ENCODE assay signal across 24 mouse cellular contexts in genomic region chr15:79013382-79013781, GRCm38 (mm10). TPM values are rescaled to one million over a fixed set of nuclear protein-coding genes. Genes with fewer than 3 reads are reported as not detected.
DNase-seq lines count a peak whose midpoint lies in the region; ATAC-seq lines count a peak whose summit lies in the region.
"Had no signal": no experiment of that assay in that cellular context is flagged by ENCODE, and none has a peak within 500 bp of the region (broad histone marks: within the 10 kb centered on the region; RNA-seq: fewer than 3 reads in every experiment).

No protein-coding gene starts in this region.

- 62% methylated on average over 7 of the region's 7 CpGs for WGBS in forebrain, embryonic 13.5 days
- 74% methylated on average over 7 of the region's 7 CpGs for WGBS in forebrain, embryonic 12.5 days
- WGBS in neural tube, embryonic 11.5 days = 56% methylated on average over 7 of the region's 7 CpGs
- 42% methylated on average over 7 of the region's 7 CpGs for WGBS in neural tube, embryonic 15.5 days
- WGBS in hindbrain, embryonic 13.5 days = 49% methylated on average over 7 of the region's 7 CpGs

- no peak overlapping the region for H3K4me3 ChIP-seq in forebrain, embryonic 13.5 days
- no peak overlapping the region for H3K4me3 ChIP-seq in forebrain, embryonic 12.5 days (replicated peaks)
- no peak overlapping the region for H3K4me3 ChIP-seq in neural tube, embryonic 11.5 days (ENCODE audit: low read depth, low read length)
- H3K4me3 ChIP-seq in neural tube, embryonic 15.5 days (replicated peaks) = no peak overlapping the region
- no peak overlapping the region for H3K4me3 ChIP-seq in hindbrain, embryonic 13.5 days
- H3K4me3 ChIP-seq: embryonic facial prominence, embryonic 12.5 days; erythroblast, embryonic 14.5 days; heart, embryonic 15.5 days; limb, embryonic 13.5 days; liver, embryonic 13.5 days; myocyte had no signal

- H3K27ac ChIP-seq in forebrain, embryonic 13.5 days = peak overlapping the region; percentile 6; the same call in 1 of the 2 replicates
- no peak overlapping the region for H3K27ac ChIP-seq in forebrain, embryonic 12.5 days
- H3K27ac ChIP-seq in neural tube, embryonic 11.5 days (ENCODE audit: low read depth, low read length) = peak overlapping the region; percentile 20; the same call in 1 of the 2 replicates
- H3K27ac ChIP-seq in neural tube, embryonic 15.5 days (replicated peaks) = no peak overlapping the region
- H3K27ac ChIP-seq in hindbrain, embryonic 13.5 days = 0 out of 2 replicates have a peak overlapping the region, but pooled peaks have one; percentile 61
- H3K27ac ChIP-seq: embryonic facial prominence, embryonic 12.5 days; heart, embryonic 15.5 days; limb, embryonic 13.5 days; liver, embryonic 13.5 days had no signal

- no peaks in the 10 kb centered on the region for H3K9me3 ChIP-seq in forebrain, embryonic 13.5 days (replicated peaks)
- H3K9me3 ChIP-seq in forebrain, embryonic 12.5 days = no peaks in the 10 kb centered on the region
- H3K9me3 ChIP-seq in neural tube, embryonic 11.5 days (ENCODE audit: control insufficient read depth, low read length) = no peaks in the 10 kb centered on the region
- no peaks in the 10 kb centered on the region for H3K9me3 ChIP-seq in neural tube, embryonic 15.5 days (replicated peaks)
- H3K9me3 ChIP-seq in hindbrain, embryonic 13.5 days = no peaks in the 10 kb centered on the region
- H3K9me3 ChIP-seq: embryonic facial prominence, embryonic 12.5 days; heart, embryonic 15.5 days; limb, embryonic 13.5 days; liver, embryonic 13.5 days had no signal

- ATAC-seq in forebrain, embryonic 13.5 days = peak; percentile 43; the same call in 1 of the 2 replicates
- no peak for ATAC-seq in forebrain, embryonic 12.5 days (ENCODE audit: low FRiP score)
- ATAC-seq in neural tube, embryonic 11.5 days (ENCODE audit: insufficient read depth, low FRiP score, low TSS enrichment) = no peak
- ATAC-seq in neural tube, embryonic 15.5 days (ENCODE audit: low FRiP score) = no peak
- peak; percentile 36; the same call in 1 of the 2 replicates for ATAC-seq in hindbrain, embryonic 13.5 days (ENCODE audit: low FRiP score)
- no peak for ATAC-seq in megakaryocyte, adult 5-6 weeks (ENCODE audit: poor library complexity, severe bottlenecking)
- ATAC-seq: intestine, embryonic 16.5 days had no signal

- H3K36me3 ChIP-seq in forebrain, embryonic 13.5 days (ENCODE audit: poor library complexity, severe bottlenecking) = no peaks in the 10 kb centered on the region; the same call in 1 of the 2 replicates
- no peaks in the 10 kb centered on the region for H3K36me3 ChIP-seq in forebrain, embryonic 12.5 days (replicated peaks)
- H3K36me3 ChIP-seq in neural tube, embryonic 11.5 days (ENCODE audit: control insufficient read depth, insufficient read depth, low read length) = no peaks in the 10 kb centered on the region
- H3K36me3 ChIP-seq in neural tube, embryonic 15.5 days = no peaks in the 10 kb centered on the region
- H3K36me3 ChIP-seq in hindbrain, embryonic 13.5 days = no peaks in the 10 kb centered on the region
- H3K36me3 ChIP-seq: heart, embryonic 15.5 days; liver, embryonic 13.5 days had no signal

- H3K9ac ChIP-seq in forebrain, embryonic 13.5 days = no peak overlapping the region
- no peak overlapping the region for H3K9ac ChIP-seq in forebrain, embryonic 12.5 days
- no peak overlapping the region for H3K9ac ChIP-seq in neural tube, embryonic 11.5 days (ENCODE audit: low read length)
- no peak overlapping the region for H3K9ac ChIP-seq in neural tube, embryonic 15.5 days (replicated peaks)
- H3K9ac ChIP-seq in hindbrain, embryonic 13.5 days = no peak overlapping the region
- H3K9ac ChIP-seq: embryonic facial prominence, embryonic 12.5 days; heart, embryonic 15.5 days; limb, embryonic 13.5 days; liver, embryonic 13.5 days; lung, embryonic 14.5 days had no signal

- H3K4me1 ChIP-seq in forebrain, embryonic 13.5 days = peaks cover 16% of the 10 kb centered on the region
- H3K4me1 ChIP-seq in forebrain, embryonic 12.5 days = peaks cover 12% of the 10 kb centered on the region
- peaks cover 13% of the 10 kb centered on the region for H3K4me1 ChIP-seq in neural tube, embryonic 11.5 days (ENCODE audit: control insufficient read depth, insufficient read depth, low read length)
- no peaks in the 10 kb centered on the region for H3K4me1 ChIP-seq in neural tube, embryonic 15.5 days
- peaks cover 26% of the 10 kb centered on the region for H3K4me1 ChIP-seq in hindbrain, embryonic 13.5 days (replicated peaks)
- H3K4me1 ChIP-seq: embryonic facial prominence, embryonic 12.5 days; limb, embryonic 13.5 days had no signal

- DNase-seq in neural tube, embryonic 11.5 days (ENCODE audit: low spot score) = peak; percentile 29
- no peak for DNase-seq in thymus, postnatal 10 days (ENCODE audit: low spot score in 2 of 2)
- DNase-seq: adrenal gland, postnatal 36 days; cerebellum, adult 9-10 months; gastrocnemius, postnatal 10 days; kidney, postnatal 36 days; liver, embryonic 13.5 days; lung, embryonic 14.5 days; lung, postnatal 36 days; right cerebral cortex, postnatal 14 days; spleen, adult 18-20 months; thymus, postnatal 4 days had no signal

- no peaks in the 10 kb centered on the region for H3K27me3 ChIP-seq in forebrain, embryonic 13.5 days
- no peaks in the 10 kb centered on the region for H3K27me3 ChIP-seq in forebrain, embryonic 12.5 days
- no peaks in the 10 kb centered on the region for H3K27me3 ChIP-seq in neural tube, embryonic 11.5 days (ENCODE audit: control insufficient read depth, insufficient read depth, low read length)
- no peaks in the 10 kb centered on the region for H3K27me3 ChIP-seq in neural tube, embryonic 15.5 days (replicated peaks)
- H3K27me3 ChIP-seq in hindbrain, embryonic 13.5 days = no peaks in the 10 kb centered on the region
- H3K27me3 ChIP-seq: embryonic facial prominence, embryonic 12.5 days; heart, embryonic 15.5 days; limb, embryonic 13.5 days; liver, embryonic 13.5 days had no signal

- H3K4me2 ChIP-seq in forebrain, embryonic 13.5 days = no peak overlapping the region
- no peak overlapping the region for H3K4me2 ChIP-seq in forebrain, embryonic 12.5 days
- H3K4me2 ChIP-seq in neural tube, embryonic 11.5 days (ENCODE audit: low read depth) = no peak overlapping the region
- H3K4me2 ChIP-seq in neural tube, embryonic 15.5 days = no peak overlapping the region
- H3K4me2 ChIP-seq in hindbrain, embryonic 13.5 days = no peak overlapping the region
- H3K4me2 ChIP-seq: embryonic facial prominence, embryonic 12.5 days; heart, embryonic 15.5 days; limb, embryonic 13.5 days; liver, embryonic 13.5 days; lung, embryonic 14.5 days had no signal

RNA-seq across cellular contexts. Expression of gene H1f0, which starts 14.9 kb away (rescaled TPM):
- polyA plus RNA-seq in forebrain, embryonic 13.5 days (2015; fragmentation: Nextera tagmentation; extraction: Ambion mirVana) = 546 and 569 TPM in 2 replicates
- polyA plus RNA-seq in forebrain, embryonic 12.5 days (2016; fragmentation: Nextera tagmentation; extraction: Ambion mirVana) = 638 and 696 TPM in 2 replicates
- 289 and 340 TPM in 2 replicates for polyA plus RNA-seq in neural tube, embryonic 11.5 days (2014; fragmentation: Nextera tagmentation; extraction: Ambion mirVana)
- 169 and 222 TPM in 2 replicates for polyA plus RNA-seq in neural tube, embryonic 15.5 days (2015; fragmentation: Nextera tagmentation; extraction: Ambion mirVana)
- polyA plus RNA-seq in hindbrain, embryonic 13.5 days (2015; fragmentation: Nextera tagmentation; extraction: Ambion mirVana) = 259 and 266 TPM in 2 replicates
- 47.9 and 51.3 TPM in 2 replicates for total RNA-seq in megakaryocyte, adult 5-6 weeks (2015)
- total RNA-seq in megakaryocyte, adult 5-6 weeks (2017) = 87.2 and 90.0 TPM in 2 replicates

RNA-seq across cellular contexts. Expression of gene Galr3, which starts 28.3 kb away (rescaled TPM):
- polyA plus RNA-seq in forebrain, embryonic 13.5 days (2015; fragmentation: Nextera tagmentation; extraction: Ambion mirVana) = not detected in 2 replicates
- not detected in 2 replicates for polyA plus RNA-seq in forebrain, embryonic 12.5 days (2016; fragmentation: Nextera tagmentation; extraction: Ambion mirVana)
- polyA plus RNA-seq in neural tube, embryonic 11.5 days (2014; fragmentation: Nextera tagmentation; extraction: Ambion mirVana) = not detected in 2 replicates
- polyA plus RNA-seq in neural tube, embryonic 15.5 days (2015; fragmentation: Nextera tagmentation; extraction: Ambion mirVana) = 0.14 and 0.17 TPM in 2 replicates
- polyA plus RNA-seq in hindbrain, embryonic 13.5 days (2015; fragmentation: Nextera tagmentation; extraction: Ambion mirVana) = 0.17 TPM in 1 of 2 replicates, not detected in the other
- not detected in 2 replicates for total RNA-seq in megakaryocyte, adult 5-6 weeks (2015)
- not detected in 2 replicates for total RNA-seq in megakaryocyte, adult 5-6 weeks (2017)
- total RNA-seq: heart, adult 8-10 months had no signal
- polyA plus RNA-seq: embryonic facial prominence, embryonic 12.5 days; erythroblast, embryonic 14.5 days; heart, embryonic 15.5 days; limb, embryonic 13.5 days; lung, embryonic 14.5 days had no signal

RNA-seq across cellular contexts. Expression of gene Ankrd54, which starts 49.3 kb away (rescaled TPM):
- polyA plus RNA-seq in forebrain, embryonic 13.5 days (2015; fragmentation: Nextera tagmentation; extraction: Ambion mirVana) = 53.0 and 53.9 TPM in 2 replicates
- 59.5 and 60.0 TPM in 2 replicates for polyA plus RNA-seq in forebrain, embryonic 12.5 days (2016; fragmentation: Nextera tagmentation; extraction: Ambion mirVana)
- polyA plus RNA-seq in neural tube, embryonic 11.5 days (2014; fragmentation: Nextera tagmentation; extraction: Ambion mirVana) = 59.5 and 65.6 TPM in 2 replicates
- 52.4 and 52.8 TPM in 2 replicates for polyA plus RNA-seq in neural tube, embryonic 15.5 days (2015; fragmentation: Nextera tagmentation; extraction: Ambion mirVana)
- 50.4 and 51.5 TPM in 2 replicates for polyA plus RNA-seq in hindbrain, embryonic 13.5 days (2015; fragmentation: Nextera tagmentation; extraction: Ambion mirVana)
- total RNA-seq in megakaryocyte, adult 5-6 weeks (2015) = 13.5 and 14.3 TPM in 2 replicates
- 10.3 and 11.2 TPM in 2 replicates for total RNA-seq in megakaryocyte, adult 5-6 weeks (2017)

Comparison
In these comparisons a context has a peak if more than half of its experiments do, and no peak if none do; other contexts are left out.
1. ATAC-seq: peak in forebrain, embryonic 13.5 days (single experiment) and hindbrain, embryonic 13.5 days (single experiment); none in forebrain, embryonic 12.5 days (single experiment), neural tube, embryonic 11.5 days (single experiment), neural tube, embryonic 15.5 days (single experiment) and megakaryocyte, adult 5-6 weeks (single experiment).
2. H3K27ac ChIP-seq: peak in forebrain, embryonic 13.5 days (single experiment), neural tube, embryonic 11.5 days (single experiment) and hindbrain, embryonic 13.5 days (single experiment); none in forebrain, embryonic 12.5 days (single experiment) and neural tube, embryonic 15.5 days (single experiment).